Mouse (Mus musculus) cortical plate, adult 2 months (tissue): ENCODE data around the gene Xrcc3. TPM values are rescaled to one million over a fixed set of nuclear protein-coding genes. Genes with fewer than 3 reads are reported as not detected.
A peak's percentile ranks its signal among the peaks of the same experiment; 100 is the strongest.

Experiments
- H3K27ac ChIP-seq: fragments of 200-500 bp; 2 replicates; pipeline ENCODE4 v1.5.1; 2012; ENCODE audit warnings: low read length, control low read depth, inconsistent platforms; ENCODE audit not compliant: insufficient read depth
- H3K4me1 ChIP-seq: fragments of 200-500 bp; 2 replicates; pipeline ENCODE4 v1.6.1; 2011; ENCODE audit warnings: low read length; ENCODE audit not compliant: control insufficient read depth, insufficient read depth
- H3K4me3 ChIP-seq: fragments of 200-500 bp; 2 replicates; pipeline ENCODE4 v1.5.1; 2011; ENCODE audit warnings: mild to moderate bottlenecking, low read length, control low read depth; ENCODE audit not compliant: insufficient read depth
- CTCF ChIP-seq: fragments of 200-500 bp; IDR thresholded peaks from 2 replicates; pipeline ENCODE4 v1.5.1; 2011; ENCODE audit warnings: mild to moderate bottlenecking, control low read depth, low read length; ENCODE audit not compliant: insufficient read depth; ENCODE audit errors: extremely low read depth
- POLR2A ChIP-seq: fragments of 200-500 bp; IDR thresholded peaks from 2 replicates; pipeline ENCODE4 v1.6.1; 2011; ENCODE audit warnings: mild to moderate bottlenecking, low read length, control low read depth; ENCODE audit not compliant: insufficient read depth; ENCODE audit errors: extremely low read depth
- polyA plus RNA-seq: library from polyadenylated mRNA; depleted of rRNA; stranded (reverse); fragments of >200 nt; gene quantifications from 2 replicates; pipeline ENCODE4 v1.2.3, GENCODE M21; 2012

Gene Xrcc3
- polyA plus RNA-seq, 1 experiment = 13.8 TPM

DNA sequence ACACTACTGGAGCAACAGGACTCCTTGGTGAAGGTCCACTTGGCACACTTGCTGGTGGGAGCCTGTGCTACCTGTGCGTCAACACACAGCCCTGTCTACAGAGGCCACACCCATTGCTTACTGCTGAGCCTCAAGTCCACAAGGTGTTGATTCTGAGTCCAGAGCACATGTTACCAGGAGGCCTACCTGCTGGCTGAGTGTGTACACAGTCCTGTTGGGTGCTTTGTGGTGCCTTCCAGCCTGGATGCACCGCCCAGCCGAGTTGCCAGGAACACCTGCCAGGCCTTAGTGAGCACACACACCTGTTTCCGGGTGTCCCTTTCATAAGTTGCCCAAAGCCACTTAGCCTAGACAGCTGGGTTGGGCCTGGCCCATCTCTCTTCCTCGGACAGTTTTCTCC, 10.1 kb downstream of the Xrcc3 start:
- Histone ChIP-seq H3K4me1 (peaks cover 11% of the 10 kb centered on the region), H3K27ac (no peak overlapping the region), H3K4me3 (no peak overlapping the region)
- no peak for TF ChIP-seq POLR2A
- no peak for TF ChIP-seq CTCF

DNA sequence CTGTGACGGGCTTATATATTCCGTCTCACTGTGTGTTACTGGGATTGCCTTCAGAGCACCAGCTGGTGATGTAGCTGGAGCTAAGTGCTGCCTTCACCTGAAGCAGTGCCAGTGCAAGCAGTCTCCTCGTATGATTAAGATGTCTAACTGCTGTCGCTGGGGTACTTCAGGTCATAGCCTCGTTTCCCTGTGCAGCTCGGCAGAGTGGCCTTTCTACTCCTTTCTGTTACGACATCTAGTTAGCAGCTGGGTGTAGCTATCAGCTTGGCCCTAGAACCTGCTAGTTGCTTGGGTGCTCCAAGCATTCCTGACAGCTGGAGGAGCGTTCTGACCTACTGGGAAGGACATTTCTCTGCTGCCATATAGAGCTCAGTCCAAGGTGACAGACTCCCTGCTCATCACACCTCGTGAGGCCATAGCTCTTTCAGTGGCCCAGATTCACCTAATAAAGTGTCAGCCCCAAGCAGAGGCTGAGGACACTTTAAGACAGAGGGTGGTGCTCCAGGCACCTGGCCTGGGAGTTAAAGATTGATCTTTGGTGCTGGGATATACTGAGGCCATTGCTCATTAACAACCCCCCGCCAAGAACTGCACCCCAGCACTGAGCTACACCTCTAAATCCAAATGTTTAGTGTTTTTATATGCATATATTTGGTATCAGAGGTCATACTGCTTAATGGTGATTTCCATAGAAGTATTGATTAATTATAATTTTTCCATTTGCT, 13.1 kb downstream of the Xrcc3 start:
- Histone ChIP-seq H3K4me1 (peaks cover 9% of the 10 kb centered on the region), H3K27ac (no peak overlapping the region), H3K4me3 (no peak overlapping the region)
- TF ChIP-seq CTCF (no peak), POLR2A (no peak)

DNA sequence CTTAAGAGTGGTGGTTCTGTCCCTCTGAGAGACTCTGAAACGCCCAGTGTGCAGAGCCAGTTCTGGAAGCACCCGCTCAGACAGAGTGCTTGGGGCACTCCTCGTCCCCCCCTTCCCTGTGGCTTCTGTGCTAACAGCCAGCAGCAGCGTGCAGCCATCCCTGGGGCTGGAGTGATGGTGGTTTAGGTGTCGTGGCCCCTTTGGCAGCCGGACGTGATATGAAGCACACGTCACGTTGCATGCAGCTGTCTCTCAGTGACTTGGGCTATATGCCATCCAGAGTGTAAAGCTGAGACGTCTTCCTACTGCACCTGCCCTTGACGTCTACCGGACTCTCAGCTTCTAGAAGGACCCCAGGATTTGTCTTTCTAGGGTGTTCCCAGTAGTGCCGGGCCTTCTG, 15.2 kb downstream of the Xrcc3 start:
- Histone ChIP-seq H3K27ac (no peak overlapping the region), H3K4me1 (peaks cover 11% of the 10 kb centered on the region)

DNA sequence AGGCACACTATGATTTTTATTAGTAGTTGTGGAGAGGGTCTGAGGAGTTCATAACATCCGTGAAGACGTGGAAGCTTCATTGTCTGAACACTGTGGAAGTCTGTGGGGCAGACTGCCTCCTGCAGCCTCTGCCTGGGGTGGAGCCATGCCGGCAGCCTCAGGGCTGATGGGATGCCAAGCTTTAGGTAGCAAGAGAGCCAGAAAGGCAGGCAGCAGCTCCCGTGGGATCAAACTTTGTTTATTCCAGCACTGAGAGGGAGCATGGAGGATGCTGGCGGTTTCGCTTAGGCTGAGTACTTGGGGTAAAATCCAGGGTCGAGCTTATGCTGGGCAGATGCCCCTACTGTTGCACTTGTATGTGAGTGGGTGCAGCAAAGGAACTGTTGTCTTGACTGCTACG, 16.4 kb downstream of the Xrcc3 start:
- no peak overlapping the region for H3K4me3 ChIP-seq
- no peak for TF ChIP-seq POLR2A
- no peak for TF ChIP-seq CTCF
- H3K27ac ChIP-seq = no peak overlapping the region
- peaks cover 11% of the 10 kb centered on the region for H3K4me1 ChIP-seq

More for the DNA sequence above, 15.2 kb downstream of the Xrcc3 start:
- H3K4me3 ChIP-seq = no peak overlapping the region
- TF ChIP-seq POLR2A (no peak), CTCF (no peak)

DNA sequence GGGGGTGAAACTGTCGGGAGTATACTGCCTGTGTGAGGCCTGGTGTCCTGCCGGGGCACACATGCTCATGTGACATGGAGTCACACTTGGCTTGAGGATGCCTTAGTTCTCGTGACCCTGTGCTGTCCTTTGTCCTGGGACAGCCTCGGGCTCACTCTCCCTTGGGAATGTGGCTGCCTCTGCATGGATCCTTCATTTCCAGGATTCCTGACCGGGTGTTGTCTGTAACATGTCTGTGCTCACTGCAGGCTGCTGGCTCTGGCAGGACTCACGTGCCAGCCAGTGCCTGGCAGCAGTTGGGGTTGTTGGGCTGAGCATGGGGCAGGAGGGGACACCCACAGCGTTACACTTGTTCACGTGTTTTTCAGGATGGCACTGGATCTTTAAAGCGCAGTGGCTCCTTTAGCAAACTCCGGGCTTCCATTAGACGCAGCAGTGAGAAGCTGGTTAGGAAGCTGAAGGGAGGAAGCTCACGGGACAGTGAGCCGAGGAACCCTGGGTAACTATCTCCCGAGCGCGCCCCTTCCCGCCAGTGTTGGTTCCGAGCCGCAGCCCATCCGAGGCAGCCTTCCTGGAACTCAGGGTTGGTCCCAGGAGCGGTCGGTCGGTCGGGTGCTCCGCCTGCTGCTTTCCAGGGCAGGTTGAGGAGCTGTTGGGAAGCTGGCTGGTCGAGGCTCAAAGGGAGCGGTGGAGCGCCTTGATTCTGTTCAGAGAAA, 18.3 kb downstream of the Xrcc3 start:
- no peak for TF ChIP-seq POLR2A
- TF ChIP-seq CTCF = no peak
- H3K4me1 ChIP-seq = peaks cover 7% of the 10 kb centered on the region
- no peak overlapping the region for H3K27ac ChIP-seq
- no peak overlapping the region for H3K4me3 ChIP-seq

DNA sequence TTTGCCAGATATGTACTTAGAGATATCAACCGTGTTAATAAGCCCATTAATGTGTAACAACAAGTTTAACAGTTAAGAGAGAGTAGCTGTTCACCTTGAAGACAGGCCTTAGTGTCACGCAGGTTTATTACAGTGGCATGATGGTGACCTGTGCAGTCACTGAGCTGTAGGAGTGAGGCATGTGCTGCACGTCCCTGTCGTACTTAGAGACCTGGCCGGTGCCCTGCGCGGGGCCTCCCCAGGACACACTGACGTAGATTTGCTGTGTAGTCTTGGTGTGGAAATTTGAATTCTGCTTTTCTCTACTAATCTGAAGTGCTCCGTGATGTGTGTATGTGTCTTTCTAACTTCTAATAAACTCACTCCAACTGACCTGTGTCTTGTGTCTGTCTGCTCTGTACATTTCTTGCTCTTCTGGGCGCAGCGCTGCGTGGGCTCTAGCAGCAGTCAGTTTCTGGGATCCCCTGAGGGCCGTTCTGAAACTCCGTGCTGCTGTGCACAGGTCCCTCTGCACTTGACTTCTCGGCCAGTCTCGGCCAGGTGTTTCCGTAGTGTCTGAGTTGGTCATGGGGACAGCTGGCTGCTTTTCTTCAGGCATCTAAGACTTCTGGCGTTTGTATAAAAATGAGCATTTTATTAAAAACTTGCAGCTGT, 19.0 kb downstream of the Xrcc3 start:
- no peak for TF ChIP-seq POLR2A
- no peak for TF ChIP-seq CTCF
- Histone ChIP-seq H3K27ac (no peak overlapping the region), H3K4me1 (peaks cover 5% of the 10 kb centered on the region), H3K4me3 (no peak overlapping the region)

DNA sequence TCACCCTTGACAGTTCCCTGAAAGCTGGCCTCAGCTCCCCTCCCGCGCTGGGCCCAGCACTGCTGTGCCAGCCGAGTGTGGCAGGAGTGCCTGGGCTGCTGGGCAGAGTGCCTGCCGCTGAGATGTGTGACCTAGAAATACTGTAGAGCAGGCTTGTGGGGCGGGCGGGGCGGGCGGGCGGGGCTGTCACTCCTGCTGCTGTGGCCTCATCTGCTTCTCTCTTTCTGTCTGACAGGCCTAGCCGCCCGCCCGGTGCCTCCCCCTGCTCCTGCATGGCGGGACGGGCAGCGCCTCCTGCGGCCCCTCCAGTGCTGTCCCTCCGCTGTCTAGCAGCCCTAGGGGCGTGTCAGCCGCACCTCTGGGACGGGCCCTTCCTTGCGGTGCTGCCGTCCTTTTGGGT, 19.6 kb downstream of the Xrcc3 start:
- H3K4me3 ChIP-seq = no peak overlapping the region
- TF ChIP-seq POLR2A (no peak), CTCF (no peak)
- H3K4me1 ChIP-seq = peaks cover 5% of the 10 kb centered on the region
- H3K27ac ChIP-seq = no peak overlapping the region

DNA sequence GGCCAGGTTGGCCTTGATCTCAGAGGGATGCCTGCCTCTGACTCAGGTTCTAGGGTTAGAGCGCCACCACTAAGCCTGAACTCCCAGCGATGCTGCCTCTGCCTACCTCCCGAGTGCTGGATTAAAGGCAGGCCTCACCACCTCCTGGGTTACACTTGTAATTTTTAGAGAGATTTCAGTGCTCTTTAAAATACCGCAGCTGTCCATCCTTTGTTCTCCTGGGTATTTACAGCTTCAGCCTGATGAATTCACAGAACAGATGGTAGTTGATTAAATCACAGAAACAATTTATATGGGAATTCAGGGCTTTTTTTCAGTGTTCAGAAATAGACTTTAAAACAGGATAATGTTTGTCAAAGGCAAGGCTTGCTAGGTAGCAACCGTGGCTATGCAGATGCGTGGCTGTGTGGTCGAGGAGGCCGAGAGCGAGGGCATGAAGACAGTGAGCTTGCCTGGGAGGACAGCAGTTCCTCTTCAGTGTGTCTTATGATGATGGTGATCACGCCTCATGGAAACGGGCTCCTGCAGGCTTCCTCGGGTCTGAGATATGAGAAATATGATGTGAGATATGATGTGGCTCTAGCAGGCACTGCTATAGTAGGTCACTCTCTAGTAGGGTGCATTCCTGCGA, 22.1 kb downstream of the Xrcc3 start:
- no peak overlapping the region for H3K4me3 ChIP-seq
- H3K4me1 ChIP-seq = peaks cover 5% of the 10 kb centered on the region
- TF ChIP-seq CTCF (no peak), POLR2A (no peak)
- H3K27ac ChIP-seq = 0 out of 2 replicates have a peak overlapping the region, but pooled peaks have one; percentile 58

DNA sequence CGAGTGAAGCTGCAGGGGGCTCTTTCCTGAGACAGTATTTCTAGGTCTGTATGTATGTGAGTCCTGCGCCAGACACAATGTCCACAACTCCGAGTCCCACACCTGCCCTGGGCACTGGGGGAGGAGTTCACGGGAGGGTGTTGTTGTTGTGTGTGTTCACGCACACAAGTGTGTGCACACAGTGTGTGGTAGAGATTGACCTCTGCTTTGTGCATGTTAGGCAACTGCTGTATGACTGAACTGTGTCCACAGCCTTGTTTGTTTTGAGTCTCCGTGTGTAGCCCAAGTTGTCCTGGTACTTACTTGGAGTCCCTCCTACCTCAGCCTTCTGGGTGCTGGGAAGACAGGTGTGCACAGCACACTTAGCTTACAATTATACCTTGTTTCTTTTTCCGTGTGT, 23.0 kb downstream of the Xrcc3 start:
- H3K4me1 ChIP-seq = peaks cover 5% of the 10 kb centered on the region
- no peak overlapping the region for H3K27ac ChIP-seq
- no peak for TF ChIP-seq POLR2A
- no peak for TF ChIP-seq CTCF
- H3K4me3 ChIP-seq = no peak overlapping the region
